Mouse (Mus musculus): Measurements from ENCODE around the gene Zfp280c. TPM values are rescaled to one million over a fixed set of nuclear protein-coding genes. Genes with fewer than 3 reads are reported as not detected.
A peak's percentile ranks its signal among the peaks of the same experiment; 100 is the strongest.

The Zfp280c gene
- polyA plus RNA-seq, 1 experiment from 2014 or later = 19.1 TPM

- H3K9ac ChIP-seq (ENCODE audit: low read length) = peak overlapping the region; percentile 69
- no peaks in the 10 kb centered on the region for H3K9me3 ChIP-seq (ENCODE audit: control insufficient read depth, low read length)
- no peaks in the 10 kb centered on the region for H3K36me3 ChIP-seq (ENCODE audit: control insufficient read depth, insufficient read depth, low read length)
- H3K27me3 ChIP-seq (ENCODE audit: control insufficient read depth, insufficient read depth, low read length) = no peaks in the 10 kb centered on the region
- H3K4me1 ChIP-seq (ENCODE audit: control insufficient read depth, insufficient read depth, low read length) = no peaks in the 10 kb centered on the region
- peak overlapping the region; percentile 34 for H3K4me2 ChIP-seq (ENCODE audit: low read depth)
- WGBS = 28% methylated on average over 13 of the region's 15 CpGs
- peak overlapping the region; percentile 58 for H3K27ac ChIP-seq (ENCODE audit: low read depth, low read length)
- no peak for DNase-seq (ENCODE audit: low spot score)
- H3K4me3 ChIP-seq (ENCODE audit: low read depth, low read length) = peak overlapping the region; percentile 57
- peak; percentile 45 for ATAC-seq (ENCODE audit: insufficient read depth, low FRiP score, low TSS enrichment)
Observed at GRCm38 (mm10) chrX:48593721-48594098, 594 bp downstream of the Zfp280c start.

- Histone ChIP-seq H3K9me3 (ENCODE audit: control insufficient read depth, low read length) (no peaks in the 10 kb centered on the region), H3K4me1 (ENCODE audit: control insufficient read depth, insufficient read depth, low read length) (no peaks in the 10 kb centered on the region), H3K4me3 (ENCODE audit: low read depth, low read length) (no peak overlapping the region), H3K9ac (ENCODE audit: low read length) (no peak overlapping the region), H3K4me2 (ENCODE audit: low read depth) (no peak overlapping the region), H3K27ac (ENCODE audit: low read depth, low read length) (no peak overlapping the region), H3K36me3 (ENCODE audit: control insufficient read depth, insufficient read depth, low read length) (no peaks in the 10 kb centered on the region; the same call in 1 of the 2 replicates), H3K27me3 (ENCODE audit: control insufficient read depth, insufficient read depth, low read length) (no peaks in the 10 kb centered on the region)
- DNase-seq (ENCODE audit: low spot score) = no peak
- no peak for ATAC-seq (ENCODE audit: insufficient read depth, low FRiP score, low TSS enrichment)
Observed at GRCm38 (mm10) chrX:48583332-48583731, 11.0 kb downstream of the Zfp280c start.

- Histone ChIP-seq H3K27ac (ENCODE audit: low read depth, low read length) (no peak overlapping the region), H3K36me3 (ENCODE audit: control insufficient read depth, insufficient read depth, low read length) (no peaks in the 10 kb centered on the region), H3K4me2 (ENCODE audit: low read depth) (no peak overlapping the region), H3K9me3 (ENCODE audit: control insufficient read depth, low read length) (no peaks in the 10 kb centered on the region), H3K4me1 (ENCODE audit: control insufficient read depth, insufficient read depth, low read length) (no peaks in the 10 kb centered on the region), H3K9ac (ENCODE audit: low read length) (no peak overlapping the region), H3K27me3 (ENCODE audit: control insufficient read depth, insufficient read depth, low read length) (no peaks in the 10 kb centered on the region), H3K4me3 (ENCODE audit: low read depth, low read length) (no peak overlapping the region)
- DNase-seq (ENCODE audit: low spot score) (peak; percentile 75), ATAC-seq (ENCODE audit: insufficient read depth, low FRiP score, low TSS enrichment) (no peak)
- WGBS = 40% methylated on average over 3 of the region's 3 CpGs
Observed at GRCm38 (mm10) chrX:48532175-48532574, 62.1 kb downstream of the Zfp280c start.

GRCm38 (mm10) chrX:48526435-48526834, 67.9 kb downstream of the Zfp280c start:
- Histone ChIP-seq H3K27ac (ENCODE audit: low read depth, low read length) (no peak overlapping the region), H3K4me1 (ENCODE audit: control insufficient read depth, insufficient read depth, low read length) (no peaks in the 10 kb centered on the region), H3K4me3 (ENCODE audit: low read depth, low read length) (no peak overlapping the region), H3K36me3 (ENCODE audit: control insufficient read depth, insufficient read depth, low read length) (no peaks in the 10 kb centered on the region), H3K4me2 (ENCODE audit: low read depth) (no peak overlapping the region), H3K9ac (ENCODE audit: low read length) (no peak overlapping the region), H3K27me3 (ENCODE audit: control insufficient read depth, insufficient read depth, low read length) (no peaks in the 10 kb centered on the region), H3K9me3 (ENCODE audit: control insufficient read depth, low read length) (no peaks in the 10 kb centered on the region)
- WGBS = 64% methylated on average over 3 of the region's 3 CpGs
- ATAC-seq (ENCODE audit: insufficient read depth, low FRiP score, low TSS enrichment) = no peak
- DNase-seq (ENCODE audit: low spot score) = no peak

- Histone ChIP-seq H3K27me3 (ENCODE audit: control insufficient read depth, insufficient read depth, low read length) (no peaks in the 10 kb centered on the region), H3K36me3 (ENCODE audit: control insufficient read depth, insufficient read depth, low read length) (no peaks in the 10 kb centered on the region), H3K27ac (ENCODE audit: low read depth, low read length) (no peak overlapping the region), H3K9me3 (ENCODE audit: control insufficient read depth, low read length) (no peaks in the 10 kb centered on the region), H3K4me3 (ENCODE audit: low read depth, low read length) (no peak overlapping the region), H3K4me2 (ENCODE audit: low read depth) (no peak overlapping the region), H3K9ac (ENCODE audit: low read length) (no peak overlapping the region), H3K4me1 (ENCODE audit: control insufficient read depth, insufficient read depth, low read length) (no peaks in the 10 kb centered on the region)
- WGBS = 73% methylated on average over 8 of the region's 8 CpGs
- no peak for ATAC-seq (ENCODE audit: insufficient read depth, low FRiP score, low TSS enrichment)
- no peak for DNase-seq (ENCODE audit: low spot score)
Observed at GRCm38 (mm10) chrX:48525866-48526265, 68.4 kb downstream of the Zfp280c start.

GRCm38 (mm10) chrX:48525332-48525731, 69.0 kb downstream of the Zfp280c start:
- WGBS = 80% methylated on average over 1 of the region's 1 CpGs
- Histone ChIP-seq H3K4me1 (ENCODE audit: control insufficient read depth, insufficient read depth, low read length) (no peaks in the 10 kb centered on the region), H3K27ac (ENCODE audit: low read depth, low read length) (no peak overlapping the region), H3K4me2 (ENCODE audit: low read depth) (no peak overlapping the region), H3K36me3 (ENCODE audit: control insufficient read depth, insufficient read depth, low read length) (no peaks in the 10 kb centered on the region), H3K9me3 (ENCODE audit: control insufficient read depth, low read length) (no peaks in the 10 kb centered on the region), H3K9ac (ENCODE audit: low read length) (no peak overlapping the region), H3K4me3 (ENCODE audit: low read depth, low read length) (no peak overlapping the region), H3K27me3 (ENCODE audit: control insufficient read depth, insufficient read depth, low read length) (no peaks in the 10 kb centered on the region)
- no peak for DNase-seq (ENCODE audit: low spot score)
- ATAC-seq (ENCODE audit: insufficient read depth, low FRiP score, low TSS enrichment) = no peak

- WGBS = 71% methylated on average over 3 of the region's 3 CpGs
- DNase-seq (ENCODE audit: low spot score) (no peak), ATAC-seq (ENCODE audit: insufficient read depth, low FRiP score, low TSS enrichment) (no peak)
- H3K36me3 ChIP-seq (ENCODE audit: control insufficient read depth, insufficient read depth, low read length) = no peaks in the 10 kb centered on the region
- no peak overlapping the region for H3K4me3 ChIP-seq (ENCODE audit: low read depth, low read length)
- H3K27me3 ChIP-seq (ENCODE audit: control insufficient read depth, insufficient read depth, low read length) = no peaks in the 10 kb centered on the region
- H3K4me1 ChIP-seq (ENCODE audit: control insufficient read depth, insufficient read depth, low read length) = no peaks in the 10 kb centered on the region
- H3K9me3 ChIP-seq (ENCODE audit: control insufficient read depth, low read length) = no peaks in the 10 kb centered on the region
- H3K9ac ChIP-seq (ENCODE audit: low read length) = no peak overlapping the region
- H3K4me2 ChIP-seq (ENCODE audit: low read depth) = no peak overlapping the region
- H3K27ac ChIP-seq (ENCODE audit: low read depth, low read length) = no peak overlapping the region
Observed at GRCm38 (mm10) chrX:48523512-48523911, 70.8 kb downstream of the Zfp280c start.

- Histone ChIP-seq H3K4me2 (ENCODE audit: low read depth) (no peak overlapping the region), H3K4me3 (ENCODE audit: low read depth, low read length) (no peak overlapping the region), H3K27ac (ENCODE audit: low read depth, low read length) (no peak overlapping the region), H3K9ac (ENCODE audit: low read length) (no peak overlapping the region), H3K27me3 (ENCODE audit: control insufficient read depth, insufficient read depth, low read length) (no peaks in the 10 kb centered on the region), H3K9me3 (ENCODE audit: control insufficient read depth, low read length) (no peaks in the 10 kb centered on the region), H3K36me3 (ENCODE audit: control insufficient read depth, insufficient read depth, low read length) (no peaks in the 10 kb centered on the region), H3K4me1 (ENCODE audit: control insufficient read depth, insufficient read depth, low read length) (no peaks in the 10 kb centered on the region)
- DNase-seq (ENCODE audit: low spot score) (no peak), ATAC-seq (ENCODE audit: insufficient read depth, low FRiP score, low TSS enrichment) (no peak)
- WGBS = 77% methylated on average over 3 of the region's 3 CpGs
Observed at GRCm38 (mm10) chrX:48521651-48522050, 72.7 kb downstream of the Zfp280c start.

GRCm38 (mm10) chrX:48519549-48520085, 74.7 kb downstream of the Zfp280c start:
- Histone ChIP-seq H3K27ac (ENCODE audit: low read depth, low read length) (no peak overlapping the region), H3K9ac (ENCODE audit: low read length) (peak overlapping the region; percentile 67), H3K27me3 (ENCODE audit: control insufficient read depth, insufficient read depth, low read length) (no peaks in the 10 kb centered on the region), H3K4me3 (ENCODE audit: low read depth, low read length) (peak overlapping the region; percentile 46), H3K36me3 (ENCODE audit: control insufficient read depth, insufficient read depth, low read length) (no peaks in the 10 kb centered on the region), H3K4me1 (ENCODE audit: control insufficient read depth, insufficient read depth, low read length) (no peaks in the 10 kb centered on the region), H3K4me2 (ENCODE audit: low read depth) (peak overlapping the region; percentile 58), H3K9me3 (ENCODE audit: control insufficient read depth, low read length) (no peaks in the 10 kb centered on the region)
- WGBS = 26% methylated on average over 20 of the region's 20 CpGs
- ATAC-seq (ENCODE audit: insufficient read depth, low FRiP score, low TSS enrichment) = peak; percentile 17; the same call in 1 of the 2 replicates
- DNase-seq (ENCODE audit: low spot score) = no peak
